8 mouse cellular contexts compared by ENCODE assay signal in the genomic region with DNA sequence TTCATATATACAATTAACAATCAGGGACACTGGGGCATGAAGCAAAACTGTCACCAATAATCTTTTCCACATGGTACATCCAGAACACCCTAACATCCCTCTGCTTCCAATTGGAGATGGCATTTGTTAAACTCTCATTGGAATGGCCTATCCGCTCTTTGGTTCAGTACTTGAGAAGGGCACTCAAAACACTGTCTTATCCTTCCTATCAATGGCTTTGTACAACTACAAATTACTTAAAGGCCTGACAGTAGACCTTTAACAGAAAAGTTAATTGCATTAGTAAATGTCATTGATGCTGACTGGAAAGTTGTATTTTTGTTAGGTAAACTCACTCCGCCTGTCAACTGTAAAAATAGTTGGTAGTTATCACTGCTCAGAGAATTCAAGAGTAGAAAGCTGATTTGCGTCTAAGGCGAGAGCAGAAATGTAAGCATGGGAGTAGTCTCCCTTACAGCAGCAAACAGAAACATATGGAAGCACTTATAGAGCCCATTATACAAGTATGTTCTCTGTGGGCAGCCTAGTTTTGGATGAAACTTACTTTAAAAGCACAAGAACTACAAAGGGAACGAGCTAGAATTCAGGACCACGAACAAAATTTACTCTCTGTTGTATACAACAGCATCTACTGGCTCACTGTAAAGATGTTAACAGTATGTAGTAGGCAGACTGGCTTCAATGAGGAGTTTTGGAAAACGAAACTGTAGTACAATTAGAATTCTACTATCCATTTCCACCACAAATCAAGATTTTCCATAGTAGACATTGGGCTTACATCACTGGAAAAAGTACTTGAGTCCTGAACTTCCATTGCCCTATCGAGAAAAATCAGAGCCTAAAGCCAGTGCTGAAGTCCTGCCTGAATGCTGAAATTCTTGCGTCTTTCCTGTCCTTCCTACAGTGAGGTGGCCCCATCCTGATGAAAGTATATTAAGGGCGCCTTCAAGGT.
DNase-seq lines count a peak whose midpoint lies in the region; ATAC-seq and TF ChIP-seq lines count a peak whose summit lies in the region.

No protein-coding gene starts in this region.

- ATAC-seq in lung, postnatal 0 days, result no peak
- no peak for ATAC-seq in embryonic facial prominence, embryonic 11.5 days (replicated peaks; ENCODE audit: insufficient number of reproducible peaks, low FRiP score, low TSS enrichment, low read depth)
- ATAC-seq in intestine, embryonic 16.5 days, result no peak
- no peak for ATAC-seq in inflammation-experienced regulatory T-cells, adult 6 months

- H3K4me3 ChIP-seq in lung, postnatal 0 days (ENCODE audit: low read depth, low read length), result peak overlapping the region; percentile 98
- H3K4me3 ChIP-seq in embryonic facial prominence, embryonic 11.5 days (ENCODE audit: low read depth, low read length), result peak overlapping the region; percentile 96
- peak overlapping the region; percentile 90 for H3K4me3 ChIP-seq in intestine, embryonic 16.5 days (ENCODE audit: low read length)
- H3K4me3 ChIP-seq in olfactory bulb, adult 2 months (ENCODE audit: insufficient read depth, low read depth, low read length), result peak overlapping the region; percentile 9; the same call in 1 of the 2 replicates

- no peaks in the 10 kb centered on the region for H3K27me3 ChIP-seq in lung, postnatal 0 days (replicated peaks; ENCODE audit: insufficient read depth, low read length)
- H3K27me3 ChIP-seq in embryonic facial prominence, embryonic 11.5 days (ENCODE audit: control insufficient read depth, insufficient read depth, low read length), result no peaks in the 10 kb centered on the region
- no peaks in the 10 kb centered on the region for H3K27me3 ChIP-seq in intestine, embryonic 16.5 days (replicated peaks; ENCODE audit: control insufficient read depth, insufficient read depth, low read length)

- peak overlapping the region; percentile 98 for H3K9ac ChIP-seq in lung, postnatal 0 days (replicated peaks; ENCODE audit: low read depth)
- peak overlapping the region; percentile 88 for H3K9ac ChIP-seq in embryonic facial prominence, embryonic 11.5 days (replicated peaks; ENCODE audit: low read length)
- peak overlapping the region; percentile 99 for H3K9ac ChIP-seq in intestine, embryonic 16.5 days (ENCODE audit: low read depth, low read length)

- no peak for TF ChIP-seq CTCF in lung, postnatal 0 days (IDR thresholded peaks at IDR 0.05)
- TF ChIP-seq CTCF in olfactory bulb, adult 2 months (IDR thresholded peaks at IDR 0.05; ENCODE audit: insufficient read depth, low read depth, low read length), result no peak

- H3K4me2 ChIP-seq in lung, postnatal 0 days (replicated peaks; ENCODE audit: low read depth, low read length), result peak overlapping the region; percentile 65
- peak overlapping the region; percentile 57 for H3K4me2 ChIP-seq in embryonic facial prominence, embryonic 11.5 days (ENCODE audit: low read depth, low read length)
- peak overlapping the region; percentile 63 for H3K4me2 ChIP-seq in intestine, embryonic 16.5 days (ENCODE audit: low read depth, low read length)

- no peaks in the 10 kb centered on the region for H3K36me3 ChIP-seq in lung, postnatal 0 days (ENCODE audit: insufficient read depth, low read length)
- H3K36me3 ChIP-seq in embryonic facial prominence, embryonic 11.5 days (replicated peaks; ENCODE audit: control insufficient read depth, insufficient read depth, low read depth, low read length), result peaks cover 13% of the 10 kb centered on the region
- peaks cover 10% of the 10 kb centered on the region; the same call in 1 of the 2 replicates for H3K36me3 ChIP-seq in intestine, embryonic 16.5 days (ENCODE audit: control insufficient read depth, insufficient read depth, low read length)

- WGBS in lung, postnatal 0 days, result 31% methylated on average over 10 of the region's 10 CpGs
- WGBS in embryonic facial prominence, embryonic 11.5 days, result 35% methylated on average over 10 of the region's 10 CpGs
- 33% methylated on average over 10 of the region's 10 CpGs for WGBS in intestine, embryonic 16.5 days
- WGBS in olfactory bulb, adult 2 months, result 16% methylated on average over 10 of the region's 10 CpGs

- TF ChIP-seq EP300 in lung, postnatal 0 days (IDR thresholded peaks at IDR 0.05), result no peak

- DNase-seq in lung, postnatal 0 days (ENCODE audit: low spot score), result peak; percentile 24
- DNase-seq in lung, postnatal 14 days, result no peak
- DNase-seq in embryonic facial prominence, embryonic 11.5 days (ENCODE audit: low spot score), result peak; percentile 81
- no peak for DNase-seq in layer of hippocampus, postnatal 10 days (ENCODE audit: low spot score in 2 of 2)
- DNase-seq in natural killer cell, adult 2 months (ENCODE audit: low spot score in 2 of 2), result no peak

- H3K27ac ChIP-seq in lung, postnatal 0 days (ENCODE audit: low read length), result peak overlapping the region; percentile 100
- H3K27ac ChIP-seq in embryonic facial prominence, embryonic 11.5 days (replicated peaks; ENCODE audit: low read depth, low read length), result peak overlapping the region; percentile 91
- peak overlapping the region; percentile 68 for H3K27ac ChIP-seq in intestine, embryonic 16.5 days (ENCODE audit: low read length)
- H3K27ac ChIP-seq in olfactory bulb, adult 2 months (ENCODE audit: insufficient read depth, low read depth, low read length), result peak overlapping the region; percentile 35; the same call in 1 of the 2 replicates

- no peak for TF ChIP-seq POLR2A in olfactory bulb, adult 2 months (IDR thresholded peaks at IDR 0.05; ENCODE audit: insufficient read depth, low read depth, low read length)

- peaks cover 12% of the 10 kb centered on the region; the same call in 1 of the 2 replicates for H3K4me1 ChIP-seq in lung, postnatal 0 days (ENCODE audit: insufficient read depth, low read depth, low read length)
- H3K4me1 ChIP-seq in embryonic facial prominence, embryonic 11.5 days (ENCODE audit: control insufficient read depth, insufficient read depth, low read length), result no peaks in the 10 kb centered on the region
- peaks cover 21% of the 10 kb centered on the region for H3K4me1 ChIP-seq in intestine, embryonic 16.5 days (ENCODE audit: control insufficient read depth, insufficient read depth, low read length)
- H3K4me1 ChIP-seq in olfactory bulb, adult 2 months (ENCODE audit: control insufficient read depth, insufficient read depth, low read length), result peaks cover 4% of the 10 kb centered on the region; the same call in 1 of the 2 replicates

- H3K9me3 ChIP-seq in lung, postnatal 0 days (ENCODE audit: low read length), result no peaks in the 10 kb centered on the region
- H3K9me3 ChIP-seq in embryonic facial prominence, embryonic 11.5 days (replicated peaks; ENCODE audit: control insufficient read depth, low read length), result no peaks in the 10 kb centered on the region
- no peaks in the 10 kb centered on the region for H3K9me3 ChIP-seq in intestine, embryonic 16.5 days (ENCODE audit: control insufficient read depth, low read length)

Comparison
In these comparisons a context has a peak if more than half of its experiments do, and no peak if none do; other contexts are left out.
1. DNase-seq: peak in lung, postnatal 0 days (single experiment) and embryonic facial prominence, embryonic 11.5 days (single experiment); none in lung, postnatal 14 days (single experiment), layer of hippocampus, postnatal 10 days (0 of 2) and natural killer cell, adult 2 months (0 of 2).
2. H3K27ac ChIP-seq: peak in every context shown above with its lines; median percentile 100 in lung, postnatal 0 days; 91 in embryonic facial prominence, embryonic 11.5 days; 68 in intestine, embryonic 16.5 days; 35 in olfactory bulb, adult 2 months.
3. H3K4me3 ChIP-seq: peak in every context shown above with its lines; median percentile 98 in lung, postnatal 0 days; 96 in embryonic facial prominence, embryonic 11.5 days; 90 in intestine, embryonic 16.5 days; 9 in olfactory bulb, adult 2 months.
4. Peak in every context shown above with its lines, with median percentiles within 50 percentile points of each other: H3K4me2 ChIP-seq and H3K9ac ChIP-seq.